In the genomic region with DNA sequence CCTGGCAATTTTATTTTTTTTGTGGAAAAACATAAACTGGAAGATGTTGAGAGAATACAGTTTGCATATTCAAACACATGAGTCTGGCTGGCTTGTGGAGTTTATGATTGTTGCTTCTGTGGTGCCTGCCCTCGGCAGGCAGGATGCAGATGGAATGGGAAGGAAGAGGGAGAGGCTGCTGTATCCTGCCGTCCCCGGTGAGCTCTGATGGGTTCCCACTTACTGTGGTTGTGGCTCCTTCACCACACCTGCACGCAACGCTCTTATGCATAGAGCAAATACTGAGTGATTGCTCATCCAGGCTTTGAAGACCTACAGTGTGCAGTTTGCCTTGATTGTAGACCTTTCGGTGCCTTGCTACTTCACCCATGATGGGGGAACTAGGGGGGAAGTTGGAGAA, we compare ENCODE assay signal across 19 mouse cellular contexts. TPM values are rescaled to one million over a fixed set of nuclear protein-coding genes. Genes with fewer than 3 reads are reported as not detected.
"Had no signal": no experiment of that assay in that cellular context is flagged by ENCODE, and none has a peak within 500 bp of the region (broad histone marks: within the 10 kb centered on the region; RNA-seq: fewer than 3 reads in every experiment).

No protein-coding gene starts in this region.

- H3K9ac ChIP-seq: neural tube, embryonic 13.5 days; neural tube, embryonic 15.5 days; stomach, embryonic 15.5 days had no signal

- H3K9me3 ChIP-seq: stomach, embryonic 15.5 days had no signal

- H3K27ac ChIP-seq: neural tube, embryonic 13.5 days; neural tube, embryonic 15.5 days; stomach, embryonic 15.5 days; stomach, postnatal 0 days had no signal

- H3K4me1 ChIP-seq: neural tube, embryonic 13.5 days had no signal

- H3K27me3 ChIP-seq: neural tube, embryonic 15.5 days; stomach, embryonic 15.5 days had no signal

- DNase-seq: retina, postnatal 1 day; right cerebral cortex, adult 18-20 months; right cerebral cortex, postnatal 14 days; right cerebral cortex, postnatal 25 days; right cerebral cortex, postnatal 4 days; spleen, adult 18-20 months; thymus, adult 18-20 months; thymus, adult 2 months; thymus, postnatal 14 days; thymus, postnatal 25 days; thymus, postnatal 36 days; thymus, postnatal 4 days had no signal

- H3K4me3 ChIP-seq: neural tube, embryonic 13.5 days; neural tube, embryonic 15.5 days; stomach, embryonic 15.5 days had no signal

- H3K4me2 ChIP-seq: neural tube, embryonic 13.5 days; neural tube, embryonic 15.5 days; stomach, embryonic 15.5 days had no signal

RNA-seq across cellular contexts. Expression of a gene that starts 12.3 kb away (rescaled TPM):
- total RNA-seq: neutrophil, adult 5-6 weeks had no signal
- polyA plus RNA-seq: spleen, adult 2 months had no signal

RNA-seq across cellular contexts. Expression of a gene that starts 58.1 kb away (rescaled TPM):
- total RNA-seq: neutrophil, adult 5-6 weeks had no signal
- polyA plus RNA-seq: thymus, postnatal 0 days had no signal
